Mouse (Mus musculus): ENCODE results near the gene Ppp1r3e. TPM values are rescaled to one million over a fixed set of nuclear protein-coding genes. Genes with fewer than 3 reads are reported as not detected.

Ppp1r3e gene
- polyA plus RNA-seq, 1 experiment from 2014 or later, result 1.1 TPM

DNA sequence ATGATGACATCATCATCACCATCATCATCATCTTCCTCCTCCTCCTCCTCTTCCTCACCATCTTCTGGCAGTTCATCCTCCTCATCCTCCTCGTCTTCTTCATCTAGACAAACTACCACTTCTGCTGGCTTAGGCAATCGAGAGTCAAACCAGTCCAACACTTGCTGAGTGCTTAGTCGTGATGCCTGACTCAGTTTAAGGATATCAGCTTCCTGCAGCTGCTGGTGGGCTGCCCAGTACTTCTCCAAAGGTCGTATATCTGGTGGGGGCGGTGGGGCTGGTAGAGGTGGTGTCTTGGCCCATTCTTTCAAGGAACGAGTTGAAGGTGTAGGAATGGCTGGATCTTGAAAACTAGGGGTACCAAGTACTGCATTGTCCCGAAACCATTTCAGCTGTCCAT is 20.6 kb downstream of the Ppp1r3e start:
- 72% methylated on average over 7 of the region's 7 CpGs for WGBS
- ATAC-seq (ENCODE audit: extremely low read depth, insufficient number of reproducible peaks, low FRiP score, low TSS enrichment), result no peak
- H3K9ac ChIP-seq, result no peak overlapping the region

DNA sequence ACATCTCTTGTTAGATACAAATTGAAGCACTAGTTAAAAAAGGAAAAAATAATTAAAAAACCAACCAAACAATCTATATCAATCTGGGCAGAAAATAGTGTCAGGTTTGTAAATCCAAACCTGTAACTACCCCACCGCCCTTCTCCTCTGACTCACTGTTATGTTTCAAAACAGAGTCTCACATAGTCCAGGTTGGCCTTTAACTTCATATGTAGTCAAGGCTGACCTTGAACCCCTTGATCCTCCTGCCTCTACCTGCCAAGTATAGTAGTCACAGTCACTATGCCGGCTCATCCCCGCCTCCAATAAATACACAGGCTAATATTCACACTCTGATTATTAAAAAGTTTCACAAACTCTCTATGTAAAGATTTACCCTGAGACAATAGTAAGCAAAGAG is 21.6 kb downstream of the Ppp1r3e start:
- Histone ChIP-seq H3K4me2 (no peak overlapping the region), H3K36me3 (peaks cover 32% of the 10 kb centered on the region), H3K4me3 (no peak overlapping the region), H3K4me1 (no peaks in the 10 kb centered on the region), H3K27me3 (replicated peaks) (no peaks in the 10 kb centered on the region), H3K9me3 (no peaks in the 10 kb centered on the region), H3K9ac (no peak overlapping the region), H3K27ac (replicated peaks) (no peak overlapping the region)
- WGBS, result 85% methylated on average over 3 of the region's 3 CpGs
- ATAC-seq (ENCODE audit: extremely low read depth, insufficient number of reproducible peaks, low FRiP score, low TSS enrichment), result no peak

More for the DNA sequence above, 20.6 kb downstream of the Ppp1r3e start:
- Histone ChIP-seq H3K27me3 (replicated peaks) (no peaks in the 10 kb centered on the region), H3K4me3 (no peak overlapping the region), H3K4me2 (no peak overlapping the region), H3K27ac (replicated peaks) (no peak overlapping the region), H3K36me3 (peaks cover 32% of the 10 kb centered on the region), H3K9me3 (no peaks in the 10 kb centered on the region), H3K4me1 (no peaks in the 10 kb centered on the region)

DNA sequence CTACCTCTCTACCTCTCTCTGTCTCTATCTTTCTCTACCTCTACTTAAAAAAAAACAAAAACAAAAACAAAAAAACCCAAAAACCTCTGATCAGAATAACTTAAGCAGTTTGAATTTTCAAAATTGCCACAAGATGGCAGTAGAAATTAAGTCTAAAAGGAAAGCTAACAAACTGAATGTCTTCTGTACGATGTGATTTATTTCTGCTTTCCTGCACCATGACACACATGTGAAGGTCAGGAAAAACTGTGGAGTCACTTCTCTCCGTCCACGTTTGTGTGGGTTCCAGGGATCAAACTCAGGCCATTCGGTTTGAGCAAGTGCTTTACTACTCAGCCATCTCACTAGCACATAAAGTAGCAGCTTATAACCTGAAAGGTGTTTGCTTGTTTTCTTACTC is 33.9 kb downstream of the Ppp1r3e start:
- Histone ChIP-seq H3K9me3 (no peaks in the 10 kb centered on the region), H3K36me3 (no peaks in the 10 kb centered on the region), H3K27me3 (replicated peaks) (peaks cover 14% of the 10 kb centered on the region; the same call in 1 of the 2 replicates), H3K4me2 (peak overlapping the region; percentile 23; the same call in 1 of the 2 replicates), H3K4me3 (no peak overlapping the region), H3K27ac (replicated peaks) (no peak overlapping the region), H3K4me1 (no peaks in the 10 kb centered on the region), H3K9ac (no peak overlapping the region)
- no peak for ATAC-seq (ENCODE audit: extremely low read depth, insufficient number of reproducible peaks, low FRiP score, low TSS enrichment)
- 2% methylated on average over 4 of the region's 4 CpGs for WGBS

DNA sequence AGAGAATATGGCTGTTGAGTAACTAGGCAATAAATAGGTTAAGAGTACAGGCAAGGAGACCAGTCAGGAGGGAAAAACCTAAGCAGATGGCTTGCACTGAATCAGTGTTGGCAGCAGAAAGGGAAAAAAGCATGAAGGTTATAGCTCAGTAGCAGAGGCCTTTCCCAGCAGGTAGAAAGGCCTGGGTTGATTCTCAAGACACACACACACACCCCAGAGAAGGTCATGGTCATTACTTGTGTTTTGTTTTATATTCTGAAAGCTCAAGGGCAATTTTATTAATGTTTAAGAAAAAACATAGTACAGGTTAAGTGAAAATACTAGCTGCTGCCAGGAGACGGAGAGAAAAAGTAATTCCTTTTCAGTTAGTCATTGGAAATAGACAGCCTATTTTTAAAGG is 53.6 kb downstream of the Ppp1r3e start:
- Histone ChIP-seq H3K36me3 (no peaks in the 10 kb centered on the region), H3K27ac (replicated peaks) (no peak overlapping the region), H3K27me3 (replicated peaks) (no peaks in the 10 kb centered on the region; the same call in 1 of the 2 replicates), H3K9me3 (no peaks in the 10 kb centered on the region), H3K4me3 (no peak overlapping the region), H3K4me2 (no peak overlapping the region), H3K9ac (no peak overlapping the region), H3K4me1 (no peaks in the 10 kb centered on the region)
- no peak for ATAC-seq (ENCODE audit: extremely low read depth, insufficient number of reproducible peaks, low FRiP score, low TSS enrichment)
- WGBS, result 80% methylated on average over 1 of the region's 1 CpGs

Other genes starting within 250 kb of the Ppp1r3e start
- not detected in 2 replicates for gene Gm17606, start 236.6 kb downstream of the Ppp1r3e start, polyA plus RNA-seq (2015; fragmentation: Nextera tagmentation; extraction: Ambion mirVana)
- 1.7 and 2.1 TPM in 2 replicates for gene Cdh24, start 236.2 kb downstream of the Ppp1r3e start, polyA plus RNA-seq (2015; fragmentation: Nextera tagmentation; extraction: Ambion mirVana)
- gene 1700123O20Rik, start 191.3 kb downstream of the Ppp1r3e start, polyA plus RNA-seq (2015; fragmentation: Nextera tagmentation; extraction: Ambion mirVana), result 48.1 and 49.2 TPM in 2 replicates
- gene Acin1, start 190.6 kb downstream of the Ppp1r3e start, polyA plus RNA-seq (2015; fragmentation: Nextera tagmentation; extraction: Ambion mirVana), result 81.2 and 85.3 TPM in 2 replicates
- gene Gm29776, start 178.7 kb downstream of the Ppp1r3e start, polyA plus RNA-seq (2015; fragmentation: Nextera tagmentation; extraction: Ambion mirVana), result 0.16 and 0.18 TPM in 2 replicates
- 0.11 TPM in 1 of 2 replicates, not detected in the other for gene Cebpe, start 165.4 kb downstream of the Ppp1r3e start, polyA plus RNA-seq (2015; fragmentation: Nextera tagmentation; extraction: Ambion mirVana)
- 3.4 and 4.0 TPM in 2 replicates for gene Slc7a8, start 95.6 kb downstream of the Ppp1r3e start, polyA plus RNA-seq (2015; fragmentation: Nextera tagmentation; extraction: Ambion mirVana)
- not detected in 2 replicates for gene Rnf212b, start 63.4 kb downstream of the Ppp1r3e start, polyA plus RNA-seq (2015; fragmentation: Nextera tagmentation; extraction: Ambion mirVana)
- 5.3 and 8.0 TPM in 2 replicates for gene Homez, start 6.6 kb downstream of the Ppp1r3e start, polyA plus RNA-seq (2015; fragmentation: Nextera tagmentation; extraction: Ambion mirVana)
- 2.5 and 2.6 TPM in 2 replicates for gene Bcl2l2, start 5.8 kb upstream of the Ppp1r3e start, polyA plus RNA-seq (2015; fragmentation: Nextera tagmentation; extraction: Ambion mirVana)
- gene Gm20521, start 5.9 kb upstream of the Ppp1r3e start, polyA plus RNA-seq (2015; fragmentation: Nextera tagmentation; extraction: Ambion mirVana), result not detected in 2 replicates
- gene Pabpn1, start 14.9 kb upstream of the Ppp1r3e start, polyA plus RNA-seq (2015; fragmentation: Nextera tagmentation; extraction: Ambion mirVana), result 72.3 and 74.0 TPM in 2 replicates
- gene Slc22a17, start 35.6 kb upstream of the Ppp1r3e start, polyA plus RNA-seq (2015; fragmentation: Nextera tagmentation; extraction: Ambion mirVana), result 33.9 and 37.4 TPM in 2 replicates
- 13.3 and 13.9 TPM in 2 replicates for gene Efs, start 48.6 kb upstream of the Ppp1r3e start, polyA plus RNA-seq (2015; fragmentation: Nextera tagmentation; extraction: Ambion mirVana)
- not detected in 2 replicates for gene Il25, start 55.1 kb upstream of the Ppp1r3e start, polyA plus RNA-seq (2015; fragmentation: Nextera tagmentation; extraction: Ambion mirVana)
- gene Cmtm5, start 58.7 kb upstream of the Ppp1r3e start, polyA plus RNA-seq (2015; fragmentation: Nextera tagmentation; extraction: Ambion mirVana), result 0.49 and 0.98 TPM in 2 replicates
- gene Myh6, start 89.4 kb upstream of the Ppp1r3e start, polyA plus RNA-seq (2015; fragmentation: Nextera tagmentation; extraction: Ambion mirVana), result 1,796 and 1,858 TPM in 2 replicates
- not detected in 2 replicates for gene Gm17428, start 99.4 kb upstream of the Ppp1r3e start, polyA plus RNA-seq (2015; fragmentation: Nextera tagmentation; extraction: Ambion mirVana)
- gene Myh7, start 117.1 kb upstream of the Ppp1r3e start, polyA plus RNA-seq (2015; fragmentation: Nextera tagmentation; extraction: Ambion mirVana), result 3,662 and 3,747 TPM in 2 replicates
- gene Ngdn, start 137.9 kb upstream of the Ppp1r3e start, polyA plus RNA-seq (2015; fragmentation: Nextera tagmentation; extraction: Ambion mirVana), result 56.8 and 58.2 TPM in 2 replicates
- 3.0 and 3.2 TPM in 2 replicates for gene Zfhx2, start 214.8 kb upstream of the Ppp1r3e start, polyA plus RNA-seq (2015; fragmentation: Nextera tagmentation; extraction: Ambion mirVana)
- gene Thtpa, start 217.2 kb upstream of the Ppp1r3e start, polyA plus RNA-seq (2015; fragmentation: Nextera tagmentation; extraction: Ambion mirVana), result 13.8 and 15.9 TPM in 2 replicates
- 7.4 and 7.9 TPM in 2 replicates for gene Ap1g2, start 229.0 kb upstream of the Ppp1r3e start, polyA plus RNA-seq (2015; fragmentation: Nextera tagmentation; extraction: Ambion mirVana)
- 0.31 and 0.32 TPM in 2 replicates for gene Jph4, start 239.4 kb upstream of the Ppp1r3e start, polyA plus RNA-seq (2015; fragmentation: Nextera tagmentation; extraction: Ambion mirVana)